Mouse (Mus musculus) MEL (cell line): ENCODE results near the gene Rps6kc1. TPM values are rescaled to one million over a fixed set of nuclear protein-coding genes. Genes with fewer than 3 reads are reported as not detected.
"Not testable (repeated sequence)": the region's sequence is repeated elsewhere in the genome, so short reads cannot be mapped to it uniquely, and the experiment has no call there.

Experiments used
- DNase-seq: peaks from one replicate; pipeline ENCODE4 v3.0.0; 2011; ENCODE audit warnings: low read depth, low spot score
- H3K27ac ChIP-seq: 2 replicates; pipeline ENCODE4 v1.5.1; 2012; ENCODE audit warnings: low read depth, mild to moderate bottlenecking, control low read depth, low read length, moderate library complexity; ENCODE audit not compliant: control insufficient read depth
- H3K27me3 ChIP-seq, 2 experiments: fragments of 150-350 bp in 1 of 2; sonication (generic) in 1 of 2; 2 replicates each; pipeline ENCODE4 v1.6.1; 2012; ENCODE audit warnings: low read length in 2 of 2, mild to moderate bottlenecking in 2 of 2, improper control_type of control experiment in 1 of 2, moderate library complexity in 1 of 2; ENCODE audit not compliant: insufficient read depth in 2 of 2, control insufficient read depth in 1 of 2
- H3K36me3 ChIP-seq, 2 experiments: 2 replicates each; pipeline ENCODE4 v1.6.1; 2012 to 2014; ENCODE audit warnings: low read length in 2 of 2, improper control_type of control experiment in 1 of 2, inconsistent platforms in 1 of 2, mild to moderate bottlenecking in 1 of 2; ENCODE audit not compliant: insufficient read depth in 2 of 2, control insufficient read depth in 1 of 2
- H3K4me1 ChIP-seq, 2 experiments: fragments of 150-350 bp in 1 of 2; sonication (generic) in 1 of 2; 2 replicates each; pipeline ENCODE4 v1.6.1; 2012; ENCODE audit warnings: low read length in 2 of 2, improper control_type of control experiment in 1 of 2, mild to moderate bottlenecking in 1 of 2; ENCODE audit not compliant: insufficient read depth in 2 of 2, control insufficient read depth in 1 of 2
- H3K4me3 ChIP-seq, 2 experiments: fragments of 150-350 bp in 1 of 2; sonication (generic) in 1 of 2; 2 replicates each; pipeline ENCODE4 v1.5.1; 2012; ENCODE audit warnings: low read depth in 2 of 2, low read length in 2 of 2, mild to moderate bottlenecking in 2 of 2, moderate library complexity in 2 of 2, control low read depth in 1 of 2, improper control_type of control experiment in 1 of 2; ENCODE audit not compliant: control insufficient read depth in 1 of 2, insufficient read depth in 1 of 2
- H3K79me2 ChIP-seq: 2 replicates; pipeline ENCODE4 v1.6.1; 2012; ENCODE audit warnings: mild to moderate bottlenecking, low read length, moderate library complexity; ENCODE audit not compliant: control insufficient read depth, poor library complexity, insufficient read depth
- H3K9ac ChIP-seq: 2 replicates; pipeline ENCODE4 v1.6.1; 2012; ENCODE audit warnings: low read depth, mild to moderate bottlenecking, control low read depth, low read length, moderate library complexity; ENCODE audit not compliant: control insufficient read depth, poor library complexity, severe bottlenecking
- H3K9me3 ChIP-seq: fragments of 150-350 bp; sonication (generic); replicated peaks from 2 replicates; pipeline ENCODE4 v1.6.1; 2012; ENCODE audit warnings: mild to moderate bottlenecking, low read length, improper control_type of control experiment, moderate library complexity; ENCODE audit not compliant: insufficient read depth
- BHLHE40 ChIP-seq: IDR thresholded peaks from 2 replicates; pipeline ENCODE4 v1.6.1; 2012; ENCODE audit warnings: low read depth, mild to moderate bottlenecking, inconsistent platforms, low read length, improper control_type of control experiment, borderline replicate concordance
- CHD1 ChIP-seq: IDR thresholded peaks from 2 replicates; pipeline ENCODE4 v1.6.1; 2012; ENCODE audit warnings: low read depth, mild to moderate bottlenecking, inconsistent platforms, low read length, improper control_type of control experiment
- CHD2 ChIP-seq: IDR thresholded peaks from 2 replicates; pipeline ENCODE4 v1.6.1; 2011; ENCODE audit warnings: low read length, improper control_type of control experiment
- E2F4 ChIP-seq: IDR thresholded peaks from 2 replicates; pipeline ENCODE4 v1.6.1; 2011; ENCODE audit warnings: low read depth, low read length, improper control_type of control experiment, borderline replicate concordance
- ETS1 ChIP-seq: IDR thresholded peaks from 2 replicates; pipeline ENCODE4 v1.6.1; 2012; ENCODE audit warnings: low read depth, mild to moderate bottlenecking, inconsistent platforms, low read length, improper control_type of control experiment, moderate library complexity
- GATA1 ChIP-seq: IDR thresholded peaks from 2 replicates; pipeline ENCODE4 v1.6.1; 2011; ENCODE audit warnings: low read depth, low read length, improper control_type of control experiment
- KAT2A ChIP-seq: conservative IDR thresholded peaks from 2 replicates; pipeline ENCODE4 v1.6.1; 2012; ENCODE audit warnings: low read depth, low read length, improper control_type of control experiment, inconsistent platforms
- MAX ChIP-seq: IDR thresholded peaks from 2 replicates; pipeline ENCODE4 v1.6.1; 2011; ENCODE audit warnings: low read length, improper control_type of control experiment
- MEF2A ChIP-seq: IDR thresholded peaks from 2 replicates; pipeline ENCODE4 v1.6.1; 2014; ENCODE audit warnings: low read depth, mild to moderate bottlenecking, inconsistent platforms, low read length, improper control_type of control experiment; ENCODE audit not compliant: poor library complexity, insufficient replicate concordance, severe bottlenecking; ENCODE audit errors: extremely low read depth
- MXI1 ChIP-seq: IDR thresholded peaks from 2 replicates; pipeline ENCODE4 v1.6.1; 2011; ENCODE audit warnings: mild to moderate bottlenecking, low read depth, low read length, improper control_type of control experiment
- MYC ChIP-seq: IDR thresholded peaks from 2 replicates; pipeline ENCODE4 v1.6.1; 2011; ENCODE audit warnings: low read depth, mild to moderate bottlenecking, low read length, improper control_type of control experiment, moderate library complexity
- NELFE ChIP-seq: IDR thresholded peaks from 2 replicates; pipeline ENCODE4 v1.6.1; 2011; ENCODE audit warnings: low read depth, low read length, improper control_type of control experiment
- NRF1 ChIP-seq: IDR thresholded peaks from 2 replicates; pipeline ENCODE4 v1.6.1; 2014; ENCODE audit warnings: low read depth, mild to moderate bottlenecking, inconsistent platforms, low read length, improper control_type of control experiment, moderate library complexity; ENCODE audit not compliant: poor library complexity, insufficient read depth, severe bottlenecking
- POLR2AphosphoS5 ChIP-seq: IDR thresholded peaks from 2 replicates; pipeline ENCODE4 v1.6.1; 2012; ENCODE audit warnings: low read depth, borderline replicate concordance, mild to moderate bottlenecking, inconsistent platforms, low read length, moderate library complexity, mixed read lengths
- RAD21 ChIP-seq: IDR thresholded peaks from 2 replicates; pipeline ENCODE4 v1.6.1; 2011; ENCODE audit warnings: mild to moderate bottlenecking, low read depth, low read length, improper control_type of control experiment
- SIN3A ChIP-seq: IDR thresholded peaks from 2 replicates; pipeline ENCODE4 v1.6.1; 2012; ENCODE audit warnings: low read length, improper control_type of control experiment, inconsistent platforms
- SMC3 ChIP-seq: IDR thresholded peaks from 2 replicates; pipeline ENCODE4 v1.6.1; 2011; ENCODE audit warnings: low read depth, low read length, improper control_type of control experiment
- TBP ChIP-seq: IDR thresholded peaks from 2 replicates; pipeline ENCODE4 v1.8.0; 2011; ENCODE audit warnings: low read depth, low read length, improper control_type of control experiment
- TCF12 ChIP-seq: IDR thresholded peaks from 2 replicates; pipeline ENCODE4 v1.6.1; 2014; ENCODE audit warnings: low read depth, mild to moderate bottlenecking, inconsistent platforms, low read length, improper control_type of control experiment, moderate library complexity
- UBTF ChIP-seq: IDR thresholded peaks from 2 replicates; pipeline ENCODE4 v1.6.1; 2012; ENCODE audit warnings: low read depth, mild to moderate bottlenecking, inconsistent platforms, low read length, improper control_type of control experiment, moderate library complexity, borderline replicate concordance; ENCODE audit not compliant: insufficient read depth
- USF2 ChIP-seq, 2 experiments: IDR thresholded peaks; 2 replicates each; pipeline ENCODE4 v1.6.1; 2011 to 2012; ENCODE audit warnings: improper control_type of control experiment in 2 of 2, low read length in 2 of 2, borderline replicate concordance in 1 of 2, inconsistent platforms in 1 of 2, low read depth in 1 of 2, mild to moderate bottlenecking in 1 of 2; ENCODE audit not compliant: insufficient read depth in 1 of 2
- ZC3H11A ChIP-seq: IDR thresholded peaks from 2 replicates; pipeline ENCODE4 v1.6.1; 2012; ENCODE audit warnings: low read depth, mild to moderate bottlenecking, inconsistent platforms, low read length, improper control_type of control experiment
- ZKSCAN1 ChIP-seq: IDR thresholded peaks from 2 replicates; pipeline ENCODE4 v1.6.1; 2012; ENCODE audit warnings: low read depth, mild to moderate bottlenecking, inconsistent platforms, low read length, improper control_type of control experiment, moderate library complexity
- polyA plus RNA-seq, 2 experiments: library from polyadenylated mRNA; stranded (reverse) in 1 of 2; unstranded in 1 of 2; fragments of >175 nt in 1 of 2; fragments of >200 nt in 1 of 2; gene quantifications; 2 replicates each; pipeline versions ENCODE4 v1.2.1 to v1.2.4; 2012; ENCODE audit warnings: low replicate concordance in 2 of 2, low read depth in 1 of 2; ENCODE audit not compliant: insufficient read length in 2 of 2, insufficient read depth in 1 of 2, missing spikeins in 1 of 2
- total RNA-seq: library from RNA; depleted of rRNA; stranded (reverse); fragments of 300-350 nt; gene quantifications from 2 replicates; pipeline ENCODE4 v1.2.3, GENCODE M21; 2012

The Rps6kc1 gene
- total and polyA plus RNA-seq, 3 experiments: 26.2 to 26.5 TPM; not detected in 1

GRCm38 (mm10) chr1:190927751-190928369 is 16.3 kb upstream of the Rps6kc1 start:
- H3K4me3 ChIP-seq: peak overlapping the region; percentile 81 to 98
- TF ChIP-seq MXI1: no peak; the same call in 1 of the 2 replicates
- TF ChIP-seq NRF1: no peak
- TF ChIP-seq CHD1: no peak
- TF ChIP-seq MAX: peak; percentile 6; the same call in 1 of the 2 replicates
- no peak for TF ChIP-seq POLR2AphosphoS5
- TF ChIP-seq RAD21: no peak
- TF ChIP-seq GATA1: 0 out of 2 replicates have a peak, but pooled peaks have one; percentile 7
- TF ChIP-seq UBTF: no peak
- TF ChIP-seq, all 39 proteins: peak for 2
- Histone ChIP-seq H3K27me3 (no peaks in the 10 kb centered on the region), H3K9me3 (no peaks in the 10 kb centered on the region), H3K36me3 (peaks cover 0 to 9% of the 10 kb centered on the region in 2 experiments; a peak in 2 of 4 replicates), H3K9ac (peak overlapping the region; percentile 99), H3K27ac (peak overlapping the region; percentile 85), H3K4me1 (peaks cover 3% of the 10 kb centered on the region in 2 experiments; a peak in 3 of 4 replicates), H3K79me2 (peaks cover 9% of the 10 kb centered on the region)
- DNase-seq: peak; percentile 67

GRCm38 (mm10) chr1:190927311-190927710 is 15.7 kb upstream of the Rps6kc1 start:
- Histone ChIP-seq H3K27ac (peak overlapping the region; percentile 37), H3K36me3 (peaks cover 0 to 9% of the 10 kb centered on the region in 2 experiments; a peak in 2 of 4 replicates), H3K27me3 (no peaks in the 10 kb centered on the region), H3K4me3 (peak overlapping the region in 1 of 2 experiments; percentile 81; a peak in 2 of 4 replicates), H3K79me2 (peaks cover 9% of the 10 kb centered on the region), H3K9me3 (no peaks in the 10 kb centered on the region), H3K4me1 (peaks cover 3% of the 10 kb centered on the region in 2 experiments; a peak in 3 of 4 replicates), H3K9ac (peak overlapping the region; percentile 42; the same call in 1 of the 2 replicates)
- TF ChIP-seq ZKSCAN1 (no peak), TCF12 (no peak), NELFE (no peak), ETS1 (no peak), E2F4 (no peak), CHD2 (no peak), MYC (no peak), TBP (no peak), BHLHE40 (no peak), SIN3A (no peak), CHD1 (no peak), SMC3 (no peak), MXI1 (no peak), KAT2A (no peak), MEF2A (no peak), USF2 (IDR thresholded peaks at IDR 0.05; ENCODE audit: borderline replicate concordance in 1 of 2, insufficient read depth in 1 of 2, low read depth in 1 of 2, low read length in 2 of 2) (no peak), UBTF (no peak), GATA1 (no peak), ZC3H11A (no peak)
- no peak for DNase-seq

GRCm38 (mm10) chr1:190924812-190925211 is 13.2 kb upstream of the Rps6kc1 start, which contains the start of gene Angel2:
TSS of gene Angel2 (plus strand) at chr1:190925112.
- not testable (repeated sequence) for H3K27ac ChIP-seq

More at GRCm38 (mm10) chr1:190924812-190925211, 13.2 kb upstream of the Rps6kc1 start, which contains the start of gene Angel2:
- DNase-seq, H3K9me3 ChIP-seq, H3K4me1 ChIP-seq, H3K27me3 ChIP-seq, H3K79me2 ChIP-seq, H3K9ac ChIP-seq, H3K36me3 ChIP-seq, H3K4me3 ChIP-seq: not testable (repeated sequence)
